Mouse (Mus musculus) CH12.LX (cell line): ENCODE data around the gene Slc35c1.

Source experiments
- CHD2 ChIP-seq: IDR thresholded peaks from 2 replicates; pipeline ENCODE4 v1.6.1; 2011; ENCODE audit warnings: low read length, improper control_type of control experiment
- CTCF ChIP-seq, 2 experiments: IDR thresholded peaks in 1 of 2; conservative IDR thresholded peaks in 1 of 2; 2 replicates each; pipeline ENCODE4 v1.5.1; 2011 to 2012; ENCODE audit warnings: low read depth in 2 of 2, low read length in 2 of 2, improper control_type of control experiment in 1 of 2, inconsistent platforms in 1 of 2, mild to moderate bottlenecking in 1 of 2, moderate library complexity in 1 of 2

GRCm38 (mm10) chr2:92443313-92443712 is 17.0 kb downstream of the Slc35c1 start:
- no peak for TF ChIP-seq CTCF (conservative IDR thresholded peaks at IDR 0.05 in 1 of 2, IDR thresholded peaks at IDR 0.05 in 1 of 2; ENCODE audit: low read depth in 2 of 2, low read length in 2 of 2)
- no peak for TF ChIP-seq CHD2
